Mouse (Mus musculus) left cerebral cortex, postnatal 36 days (tissue): ENCODE results near the gene Adat1. TPM values are rescaled to one million over a fixed set of nuclear protein-coding genes. Genes with fewer than 3 reads are reported as not detected.

Experiments used
- total RNA-seq, 2 experiments: library from RNA; stranded (reverse); gene quantifications; 2 replicates each; pipeline ENCODE4 v1.2.3; 2021

Adat1 gene
- total RNA-seq, 2 experiments from 2014 or later: 4.0 to 8.0 TPM

Other genes starting within 250 kb of the Adat1 start
- 10 to 100 TPM; 51.8 to 53.9 TPM for gene Bcar1, start 248.5 kb downstream of the Adat1 start, total RNA-seq
- 10 to 100 TPM; 76.9 to 78.2 TPM for gene Cfdp1, start 138.0 kb downstream of the Adat1 start, total RNA-seq
- gene Tmem170, start 115.6 kb downstream of the Adat1 start, total RNA-seq: 1 to 10 TPM; 2.9 to 4.4 TPM
- under 1 TPM; 0.36 to 0.57 TPM for gene Chst5, start 81.9 kb downstream of the Adat1 start, total RNA-seq
- 10 to 100 TPM; 10.6 to 13.1 TPM for gene Tmem231, start 58.4 kb downstream of the Adat1 start, total RNA-seq
- gene Gabarapl2, start 51.6 kb downstream of the Adat1 start, total RNA-seq: 100 to 1,000 TPM; 201 to 216 TPM
- 10 to 100 TPM; 68.6 to 73.2 TPM for gene Kars, start 19.0 kb upstream of the Adat1 start, total RNA-seq
- gene Terf2ip, start 19.1 kb upstream of the Adat1 start, total RNA-seq: 10 to 100 TPM; 36.2 to 37.8 TPM
- not detected for gene Gm6793, start 22.7 kb upstream of the Adat1 start, total RNA-seq